Mouse (Mus musculus): Measurements from ENCODE around the gene Chn2. TPM values are rescaled to one million over a fixed set of nuclear protein-coding genes. Genes with fewer than 3 reads are reported as not detected.

Gene Chn2
- polyA plus RNA-seq, 1 experiment from 2014 or later = 7.1 TPM

- DNase-seq (ENCODE audit: low spot score) = peak; percentile 78
- under 1% methylated on average over 28 of the region's 28 CpGs for WGBS
- H3K9me3 ChIP-seq = no peaks in the 10 kb centered on the region
- peak overlapping the region; percentile 84 for H3K27ac ChIP-seq
- peak overlapping the region; percentile 73 for H3K4me3 ChIP-seq
- H3K27me3 ChIP-seq (ENCODE audit: insufficient read depth, poor library complexity, severe bottlenecking) = peaks cover 62% of the 10 kb centered on the region
- H3K36me3 ChIP-seq = 0 out of 2 replicates have a peak, but pooled peaks cover 4% of the 10 kb centered on the region
- peaks cover 11% of the 10 kb centered on the region for H3K4me1 ChIP-seq
These were observed 288.3 kb downstream of the Chn2 start for GRCm38 (mm10) chr6:54327626-54328003.

- Histone ChIP-seq H3K36me3 (0 out of 2 replicates have a peak, but pooled peaks cover 4% of the 10 kb centered on the region), H3K27me3 (ENCODE audit: insufficient read depth, poor library complexity, severe bottlenecking) (peaks cover 68% of the 10 kb centered on the region), H3K4me3 (0 out of 2 replicates have a peak overlapping the region, but pooled peaks have one; percentile 5), H3K9me3 (no peaks in the 10 kb centered on the region), H3K27ac (no peak overlapping the region), H3K4me1 (peaks cover 11% of the 10 kb centered on the region)
- DNase-seq (ENCODE audit: low spot score) = no peak
- 91% methylated on average over 5 of the region's 5 CpGs for WGBS
These were observed 289.4 kb downstream of the Chn2 start for GRCm38 (mm10) chr6:54328783-54329182.

- no peak overlapping the region for H3K4me3 ChIP-seq
These were observed 290.2 kb downstream of the Chn2 start for GRCm38 (mm10) chr6:54329598-54329997.

GRCm38 (mm10) chr6:54330166-54330565 is 290.8 kb downstream of the Chn2 start:
- no peaks in the 10 kb centered on the region for H3K9me3 ChIP-seq
- no peak overlapping the region for H3K4me3 ChIP-seq
- WGBS = 88% methylated on average over 10 of the region's 10 CpGs
- peaks cover 67% of the 10 kb centered on the region for H3K27me3 ChIP-seq (ENCODE audit: insufficient read depth, poor library complexity, severe bottlenecking)
- H3K4me1 ChIP-seq = peaks cover 11% of the 10 kb centered on the region
- DNase-seq (ENCODE audit: low spot score) = no peak
- 0 out of 2 replicates have a peak, but pooled peaks cover 4% of the 10 kb centered on the region for H3K36me3 ChIP-seq
- no peak overlapping the region for H3K27ac ChIP-seq

More at GRCm38 (mm10) chr6:54329598-54329997, 290.2 kb downstream of the Chn2 start:
- WGBS = 87% methylated on average over 3 of the region's 3 CpGs
- Histone ChIP-seq H3K4me1 (peaks cover 11% of the 10 kb centered on the region), H3K27ac (no peak overlapping the region), H3K9me3 (no peaks in the 10 kb centered on the region), H3K27me3 (ENCODE audit: insufficient read depth, poor library complexity, severe bottlenecking) (peaks cover 67% of the 10 kb centered on the region), H3K36me3 (0 out of 2 replicates have a peak, but pooled peaks cover 4% of the 10 kb centered on the region)
- no peak for DNase-seq (ENCODE audit: low spot score)

GRCm38 (mm10) chr6:54331765-54332164 is 292.4 kb downstream of the Chn2 start:
- DNase-seq (ENCODE audit: low spot score) = no peak
- peaks cover 6% of the 10 kb centered on the region for H3K4me1 ChIP-seq
- H3K9me3 ChIP-seq = no peaks in the 10 kb centered on the region
- H3K4me3 ChIP-seq = no peak overlapping the region
- 73% methylated on average over 10 of the region's 10 CpGs for WGBS
- peaks cover 51% of the 10 kb centered on the region for H3K27me3 ChIP-seq (ENCODE audit: insufficient read depth, poor library complexity, severe bottlenecking)
- no peak overlapping the region for H3K27ac ChIP-seq
- 0 out of 2 replicates have a peak, but pooled peaks cover 4% of the 10 kb centered on the region for H3K36me3 ChIP-seq

- no peak for DNase-seq (ENCODE audit: low spot score)
- no peaks in the 10 kb centered on the region for H3K9me3 ChIP-seq
- H3K27ac ChIP-seq = no peak overlapping the region
- 0 out of 2 replicates have a peak, but pooled peaks cover 4% of the 10 kb centered on the region for H3K36me3 ChIP-seq
- peaks cover 1% of the 10 kb centered on the region for H3K4me1 ChIP-seq
- no peak overlapping the region for H3K4me3 ChIP-seq
- H3K27me3 ChIP-seq (ENCODE audit: insufficient read depth, poor library complexity, severe bottlenecking) = peaks cover 47% of the 10 kb centered on the region
- WGBS = 68% methylated on average over 8 of the region's 8 CpGs
These were observed 292.8 kb downstream of the Chn2 start for GRCm38 (mm10) chr6:54332203-54332602.

- Histone ChIP-seq H3K9me3 (no peaks in the 10 kb centered on the region), H3K4me1 (no peaks in the 10 kb centered on the region), H3K27me3 (ENCODE audit: insufficient read depth, poor library complexity, severe bottlenecking) (peaks cover 37% of the 10 kb centered on the region), H3K36me3 (0 out of 2 replicates have a peak, but pooled peaks cover 4% of the 10 kb centered on the region), H3K4me3 (no peak overlapping the region), H3K27ac (peak overlapping the region; percentile 22; the same call in 1 of the 2 replicates)
- 49% methylated on average over 11 of the region's 11 CpGs for WGBS
- DNase-seq (ENCODE audit: low spot score) = no peak
These were observed 293.8 kb downstream of the Chn2 start for GRCm38 (mm10) chr6:54333116-54333651.

GRCm38 (mm10) chr6:54333652-54334396 is 294.5 kb downstream of the Chn2 start:
- H3K4me3 ChIP-seq = no peak overlapping the region
- peaks cover 30% of the 10 kb centered on the region for H3K27me3 ChIP-seq (ENCODE audit: insufficient read depth, poor library complexity, severe bottlenecking)
- H3K27ac ChIP-seq = no peak overlapping the region
- H3K36me3 ChIP-seq = 0 out of 2 replicates have a peak, but pooled peaks cover 4% of the 10 kb centered on the region
- WGBS = 49% methylated on average over 9 of the region's 9 CpGs
- H3K9me3 ChIP-seq = no peaks in the 10 kb centered on the region
- DNase-seq (ENCODE audit: low spot score) = no peak
- no peaks in the 10 kb centered on the region for H3K4me1 ChIP-seq

GRCm38 (mm10) chr6:54337321-54337720 is 298.0 kb downstream of the Chn2 start:
- Histone ChIP-seq H3K4me1 (no peaks in the 10 kb centered on the region), H3K36me3 (no peaks in the 10 kb centered on the region), H3K27me3 (ENCODE audit: insufficient read depth, poor library complexity, severe bottlenecking) (peaks cover 27% of the 10 kb centered on the region), H3K27ac (no peak overlapping the region), H3K9me3 (no peaks in the 10 kb centered on the region), H3K4me3 (no peak overlapping the region)
- WGBS = 82% methylated on average over 6 of the region's 6 CpGs
- DNase-seq (ENCODE audit: low spot score) = no peak

GRCm38 (mm10) chr6:54341133-54341532 is 301.8 kb downstream of the Chn2 start:
- DNase-seq (ENCODE audit: low spot score) = no peak
- WGBS = 87% methylated on average over 5 of the region's 5 CpGs
- Histone ChIP-seq H3K36me3 (no peaks in the 10 kb centered on the region), H3K27ac (no peak overlapping the region), H3K4me3 (no peak overlapping the region), H3K27me3 (ENCODE audit: insufficient read depth, poor library complexity, severe bottlenecking) (peaks cover 3% of the 10 kb centered on the region), H3K9me3 (no peaks in the 10 kb centered on the region), H3K4me1 (no peaks in the 10 kb centered on the region)

GRCm38 (mm10) chr6:54342223-54342622 is 302.9 kb downstream of the Chn2 start:
- WGBS = 85% methylated on average over 10 of the region's 10 CpGs
- Histone ChIP-seq H3K27ac (no peak overlapping the region), H3K36me3 (no peaks in the 10 kb centered on the region), H3K4me1 (no peaks in the 10 kb centered on the region), H3K27me3 (ENCODE audit: insufficient read depth, poor library complexity, severe bottlenecking) (peaks cover 3% of the 10 kb centered on the region; the same call in 1 of the 2 replicates), H3K9me3 (no peaks in the 10 kb centered on the region), H3K4me3 (no peak overlapping the region)
- no peak for DNase-seq (ENCODE audit: low spot score)

Data from heart, embryonic 10.5 days (tissue).